Comparison of ENCODE assay signal across 10 mouse cellular contexts in the genomic region with DNA sequence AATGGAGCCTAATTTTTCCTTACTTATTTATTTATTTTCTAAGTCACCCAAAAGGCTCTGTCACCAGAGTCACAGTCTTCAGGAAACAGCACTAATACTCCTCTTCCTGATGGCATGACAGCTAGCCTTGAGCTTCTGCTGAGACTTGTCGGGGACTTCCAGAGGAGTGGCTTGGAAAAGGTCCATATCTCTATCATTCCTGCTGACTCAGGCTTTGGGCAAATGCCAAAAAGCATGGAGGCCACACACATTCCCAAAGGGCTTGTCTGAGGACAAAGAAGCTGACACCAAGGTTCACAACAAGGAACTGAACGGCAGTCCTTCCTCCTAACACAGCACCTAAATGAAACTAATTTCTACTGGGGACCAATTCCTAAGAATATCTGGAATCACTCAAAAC.
A peak's percentile ranks its signal among the peaks of the same experiment; 100 is the strongest.
DNase-seq lines count a peak whose midpoint lies in the region; ATAC-seq lines count a peak whose summit lies in the region.
"Had no signal": no experiment of that assay in that cellular context is flagged by ENCODE, and none has a peak within 500 bp of the region (broad histone marks: within the 10 kb centered on the region; RNA-seq: fewer than 3 reads in every experiment).

No protein-coding gene starts in this region.

- no peak overlapping the region for H3K9ac ChIP-seq in kidney, embryonic 14.5 days (ENCODE audit: low read depth, low read length)
- H3K9ac ChIP-seq: limb, embryonic 13.5 days had no signal

- H3K9me3 ChIP-seq in kidney, embryonic 14.5 days (ENCODE audit: control insufficient read depth, low read length) = no peaks in the 10 kb centered on the region
- H3K9me3 ChIP-seq: limb, embryonic 13.5 days had no signal

- intact Hi-C loops in heart, postnatal 36 days (cut with DNase I) = no loop called here

- no peak for ATAC-seq in kidney, embryonic 14.5 days (ENCODE audit: low FRiP score, low TSS enrichment)

- no peaks in the 10 kb centered on the region for H3K36me3 ChIP-seq in kidney, embryonic 14.5 days (ENCODE audit: control insufficient read depth, insufficient read depth, low read length)
- H3K36me3 ChIP-seq: limb, embryonic 13.5 days had no signal

- H3K4me3 ChIP-seq in kidney, embryonic 14.5 days (ENCODE audit: low read length) = no peak overlapping the region
- H3K4me3 ChIP-seq: limb, embryonic 13.5 days had no signal

- no peak overlapping the region for H3K27ac ChIP-seq in kidney, embryonic 14.5 days (ENCODE audit: low read depth, low read length)
- H3K27ac ChIP-seq: limb, embryonic 13.5 days had no signal

- DNase-seq in kidney, adult 11 months = peak; percentile 58
- DNase-seq in adrenal gland, postnatal 25 days = peak; percentile 75
- DNase-seq in heart, postnatal 36 days = peak; percentile 62 to 65
- DNase-seq in lung, postnatal 25 days (ENCODE audit: low spot score) = peak; percentile 20
- DNase-seq in embryo, embryonic 10.5 days (ENCODE audit: low spot score) = no peak
- no peak for DNase-seq in thymus, postnatal 0 days (ENCODE audit: low spot score)
- DNase-seq in layer of hippocampus, adult 9-10 months (ENCODE audit: low spot score) = no peak

- H3K4me2 ChIP-seq in kidney, embryonic 14.5 days (replicated peaks; ENCODE audit: low read depth, low read length) = no peak overlapping the region
- H3K4me2 ChIP-seq: limb, embryonic 13.5 days had no signal

- H3K27me3 ChIP-seq in kidney, embryonic 14.5 days (ENCODE audit: control insufficient read depth, insufficient read depth, low read length) = no peaks in the 10 kb centered on the region
- H3K27me3 ChIP-seq: CH12.LX; limb, embryonic 13.5 days had no signal

- WGBS in kidney, embryonic 14.5 days = 63% methylated on average over 2 of the region's 2 CpGs

- no peaks in the 10 kb centered on the region for H3K4me1 ChIP-seq in kidney, embryonic 14.5 days (ENCODE audit: control insufficient read depth, insufficient read depth, low read length)
- H3K4me1 ChIP-seq: limb, embryonic 13.5 days had no signal

Comparison
In these comparisons a context has a peak if more than half of its experiments do, and no peak if none do; other contexts are left out.
1. DNase-seq: peak in kidney, adult 11 months (single experiment), adrenal gland, postnatal 25 days (single experiment), heart, postnatal 36 days (2 of 2) and lung, postnatal 25 days (single experiment); none in embryo, embryonic 10.5 days (single experiment), thymus, postnatal 0 days (single experiment) and layer of hippocampus, adult 9-10 months (single experiment).